Mouse (Mus musculus): ENCODE measurements around the gene Hoxd8. TPM values are rescaled to one million over a fixed set of nuclear protein-coding genes. Genes with fewer than 3 reads are reported as not detected.

Hoxd8 gene
- total RNA-seq, 2 experiments from 2014 or later, result 43.9 to 55.4 TPM

- DNase-seq (ENCODE audit: low spot score in 2 of 2), result peak in 1 of 2 experiments; percentile 43
Measured at GRCm38 (mm10) chr2:74711721-74712621, 7.6 kb downstream of the Hoxd8 start, which contains the start of the genes Hoxd3 and Hoxd4. Gene Hoxd3 (plus strand): TSS chr2:74711927. Gene Hoxd4 (plus strand): TSS chr2:74711929.

GRCm38 (mm10) chr2:74713239-74714150 lies 9.1 kb downstream of the Hoxd8 start:
- DNase-seq (ENCODE audit: low spot score in 2 of 2), result no peak

GRCm38 (mm10) chr2:74714156-74714789 lies 9.9 kb downstream of the Hoxd8 start:
- no peak for DNase-seq (ENCODE audit: low spot score in 2 of 2)

- no peak for DNase-seq (ENCODE audit: low spot score in 2 of 2)
Measured at GRCm38 (mm10) chr2:74714881-74715280, 10.5 kb downstream of the Hoxd8 start.

GRCm38 (mm10) chr2:74715504-74716241 lies 11.3 kb downstream of the Hoxd8 start:
- peak; percentile 85 to 92 for DNase-seq (ENCODE audit: low spot score in 2 of 2)

- no peak for DNase-seq (ENCODE audit: low spot score in 2 of 2)
Measured at GRCm38 (mm10) chr2:74720384-74720783, 16.0 kb downstream of the Hoxd8 start.

- DNase-seq (ENCODE audit: low spot score in 2 of 2), result no peak
Measured at GRCm38 (mm10) chr2:74720955-74721491, 16.6 kb downstream of the Hoxd8 start.

GRCm38 (mm10) chr2:74721882-74722281 lies 17.5 kb downstream of the Hoxd8 start:
- DNase-seq (ENCODE audit: low spot score in 2 of 2), result no peak

- no peak for DNase-seq (ENCODE audit: low spot score in 2 of 2)
Measured at GRCm38 (mm10) chr2:74722949-74723348, 18.5 kb downstream of the Hoxd8 start.

GRCm38 (mm10) chr2:74724244-74725015 lies 20.0 kb downstream of the Hoxd8 start:
- no peak for DNase-seq (ENCODE audit: low spot score in 2 of 2)

GRCm38 (mm10) chr2:74725171-74725570 lies 20.8 kb downstream of the Hoxd8 start:
- DNase-seq (ENCODE audit: low spot score in 2 of 2), result no peak

- DNase-seq (ENCODE audit: low spot score in 2 of 2), result no peak
Measured at GRCm38 (mm10) chr2:74726551-74726950, 22.1 kb downstream of the Hoxd8 start, which contains the start of gene Gm28230. Gene Gm28230 (plus strand): TSS chr2:74726728.

GRCm38 (mm10) chr2:74726973-74727639 lies 22.7 kb downstream of the Hoxd8 start:
- no peak for DNase-seq (ENCODE audit: low spot score in 2 of 2)

- no peak for DNase-seq (ENCODE audit: low spot score in 2 of 2)
Measured at GRCm38 (mm10) chr2:74727640-74728302, 23.4 kb downstream of the Hoxd8 start.

GRCm38 (mm10) chr2:74728303-74728680 lies 23.9 kb downstream of the Hoxd8 start:
- no peak for DNase-seq (ENCODE audit: low spot score in 2 of 2)

- DNase-seq (ENCODE audit: low spot score in 2 of 2), result no peak
Measured at GRCm38 (mm10) chr2:74730331-74730730, 25.9 kb downstream of the Hoxd8 start.

- no peak for DNase-seq (ENCODE audit: low spot score in 2 of 2)
Measured at GRCm38 (mm10) chr2:74731055-74731454, 26.6 kb downstream of the Hoxd8 start.

- DNase-seq (ENCODE audit: low spot score in 2 of 2), result no peak
Measured at GRCm38 (mm10) chr2:74731799-74732512, 27.5 kb downstream of the Hoxd8 start.

All from adrenal gland, postnatal 4 days (tissue).